Mouse (Mus musculus): ENCODE measurements around the gene Olfr1275. TPM values are rescaled to one million over a fixed set of nuclear protein-coding genes. Genes with fewer than 3 reads are reported as not detected.

The Olfr1275 gene
- not detected in 2 replicates for polyA plus RNA-seq (2015; fragmentation: Nextera tagmentation; extraction: Ambion mirVana)

DNA sequence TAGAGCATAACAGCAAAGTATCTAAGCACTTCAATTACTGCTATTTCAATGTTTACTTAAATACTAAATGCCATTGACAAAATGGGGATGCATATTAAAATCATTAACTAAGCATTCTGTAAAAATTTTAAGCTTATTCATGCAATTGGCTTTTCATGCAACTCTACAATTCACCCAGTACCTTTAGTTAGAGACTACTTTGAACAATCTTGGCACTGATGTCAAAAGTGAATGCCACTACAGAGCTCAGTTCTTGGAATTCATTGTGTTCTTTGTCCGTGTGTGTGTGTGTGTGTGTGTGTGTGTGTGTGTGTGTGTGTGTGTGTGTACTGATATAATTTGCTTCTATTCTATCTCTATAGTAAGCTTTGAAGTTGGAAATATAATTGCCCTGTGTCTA lies at the start of gene Olfr1275:
TSS of gene Olfr1275 (minus strand) at position 101 of the 400 bp plus-strand sequence.
- H3K4me3 ChIP-seq (replicated peaks): no peak within 1 kb of the TSS
- H3K9me3 ChIP-seq (replicated peaks): 0 out of 2 replicates have a peak, but pooled peaks cover 2% of the 10 kb centered on the region
- no peak within 1 kb of the TSS for H3K27ac ChIP-seq
- no peak within 1 kb of the TSS for H3K4me2 ChIP-seq
- 80% methylated on average over 1 of the region's 1 CpGs for WGBS (ENCODE audit: insufficient replicate concordance)
- no peak for DNase-seq
- no peak within 1 kb of the TSS for H3K9ac ChIP-seq
- no peak for ATAC-seq (ENCODE audit: low read depth)
- H3K27me3 ChIP-seq: no peaks in the 10 kb centered on the region
- H3K36me3 ChIP-seq: no peaks in the 10 kb centered on the region
- no peaks in the 10 kb centered on the region for H3K4me1 ChIP-seq (replicated peaks)

- Histone ChIP-seq H3K27ac (no peak within 1 kb of the TSS), H3K4me1 (replicated peaks) (no peaks in the 10 kb centered on the region), H3K36me3 (no peaks in the 10 kb centered on the region), H3K4me2 (no peak within 1 kb of the TSS), H3K9ac (no peak within 1 kb of the TSS), H3K27me3 (no peaks in the 10 kb centered on the region), H3K9me3 (replicated peaks) (no peaks in the 10 kb centered on the region), H3K4me3 (replicated peaks) (no peak within 1 kb of the TSS)
- WGBS (ENCODE audit: insufficient replicate concordance): 59% methylated on average over 2 of the region's 2 CpGs
- DNase-seq (no peak), ATAC-seq (ENCODE audit: low read depth) (no peak)
Measured at GRCm38 (mm10) chr2:111274006-111274405, 38.9 kb upstream of the Olfr1275 start, which contains the start of gene Olfr1277. Olfr1277 (minus strand) TSS chr2:111274106.

DNA sequence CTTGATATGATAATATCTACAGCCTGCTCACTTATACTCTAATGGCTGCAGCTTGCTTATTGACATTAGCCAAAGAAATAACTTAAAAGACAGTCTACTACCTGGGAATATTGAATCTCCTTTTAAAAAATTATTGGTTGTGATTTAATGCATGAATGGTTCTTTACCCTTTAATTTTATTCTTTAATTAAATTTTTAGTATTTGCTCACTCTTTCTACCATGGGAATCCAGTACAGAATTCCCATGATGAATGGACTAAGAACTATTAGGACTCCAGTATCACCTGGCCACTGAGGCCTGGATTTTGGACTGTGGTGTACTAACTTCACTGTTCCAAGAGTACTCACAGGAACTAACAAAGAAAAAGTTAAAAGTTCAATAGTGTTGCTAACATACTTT lies 19.1 kb upstream of the Olfr1275 start, which contains the start of gene Olfr1276:
TSS of gene Olfr1276 (plus strand) at position 301 of the 400 bp plus-strand sequence.
- H3K4me1 ChIP-seq (replicated peaks): no peaks in the 10 kb centered on the region
- H3K36me3 ChIP-seq: no peaks in the 10 kb centered on the region
- ATAC-seq (ENCODE audit: low read depth) (no peak), DNase-seq (no peak)
- no peak within 1 kb of the TSS for H3K9ac ChIP-seq
- no peaks in the 10 kb centered on the region for H3K27me3 ChIP-seq
- no peaks in the 10 kb centered on the region for H3K9me3 ChIP-seq (replicated peaks)
- no peak within 1 kb of the TSS for H3K4me2 ChIP-seq
- no peak within 1 kb of the TSS for H3K27ac ChIP-seq
- no peak within 1 kb of the TSS for H3K4me3 ChIP-seq (replicated peaks)

GRCm38 (mm10) chr2:111229502-111229901 lies 5.6 kb downstream of the Olfr1275 start, which contains the start of gene 4930430A15Rik:
4930430A15Rik (minus strand) TSS chr2:111229602.
- DNase-seq (no peak), ATAC-seq (ENCODE audit: low read depth) (no peak)
- no peaks in the 10 kb centered on the region for H3K4me1 ChIP-seq (replicated peaks)
- no peaks in the 10 kb centered on the region for H3K27me3 ChIP-seq
- no peaks in the 10 kb centered on the region for H3K36me3 ChIP-seq
- no peak within 1 kb of the TSS for H3K27ac ChIP-seq
- no peak within 1 kb of the TSS for H3K9ac ChIP-seq
- H3K9me3 ChIP-seq (replicated peaks): peaks cover 7% of the 10 kb centered on the region; the same call in 1 of the 2 replicates
- H3K4me3 ChIP-seq (replicated peaks): no peak within 1 kb of the TSS
- 67% methylated on average over 6 of the region's 6 CpGs for WGBS (ENCODE audit: insufficient replicate concordance)
- no peak within 1 kb of the TSS for H3K4me2 ChIP-seq

GRCm38 (mm10) chr2:111182068-111182467 lies 53.0 kb downstream of the Olfr1275 start:
- Histone ChIP-seq H3K4me1 (replicated peaks) (no peaks in the 10 kb centered on the region), H3K4me2 (no peak overlapping the region), H3K27me3 (no peaks in the 10 kb centered on the region), H3K27ac (no peak overlapping the region), H3K9ac (no peak overlapping the region), H3K9me3 (replicated peaks) (peaks cover 5% of the 10 kb centered on the region; the same call in 1 of the 2 replicates), H3K36me3 (no peaks in the 10 kb centered on the region), H3K4me3 (replicated peaks) (no peak overlapping the region)
- no peak for DNase-seq
- ATAC-seq (ENCODE audit: low read depth): no peak
- WGBS (ENCODE audit: insufficient replicate concordance): 77% methylated on average over 11 of the region's 11 CpGs

Other genes with a start within 250 kb of the Olfr1275 start
- not detected in 2 replicates for gene Gm13941, start 129.3 kb downstream of the Olfr1275 start, polyA plus RNA-seq (2015; fragmentation: Nextera tagmentation; extraction: Ambion mirVana)
- not detected in 2 replicates for gene Gm15130, start 82.3 kb downstream of the Olfr1275 start, polyA plus RNA-seq (2015; fragmentation: Nextera tagmentation; extraction: Ambion mirVana)
- gene 4930430A15Rik, start 5.7 kb downstream of the Olfr1275 start, polyA plus RNA-seq (2015; fragmentation: Nextera tagmentation; extraction: Ambion mirVana): not detected in 2 replicates
- not detected in 2 replicates for gene Olfr1276, start 19.2 kb upstream of the Olfr1275 start, polyA plus RNA-seq (2015; fragmentation: Nextera tagmentation; extraction: Ambion mirVana)
- gene Olfr1277, start 38.8 kb upstream of the Olfr1275 start, polyA plus RNA-seq (2015; fragmentation: Nextera tagmentation; extraction: Ambion mirVana): not detected in 2 replicates
- not detected in 2 replicates for gene Olfr1278, start 54.9 kb upstream of the Olfr1275 start, polyA plus RNA-seq (2015; fragmentation: Nextera tagmentation; extraction: Ambion mirVana)
- not detected in 2 replicates for gene Olfr1279, start 65.3 kb upstream of the Olfr1275 start, polyA plus RNA-seq (2015; fragmentation: Nextera tagmentation; extraction: Ambion mirVana)
- not detected in 2 replicates for gene Olfr1280, start 78.7 kb upstream of the Olfr1275 start, polyA plus RNA-seq (2015; fragmentation: Nextera tagmentation; extraction: Ambion mirVana)
- gene Olfr1281, start 91.2 kb upstream of the Olfr1275 start, polyA plus RNA-seq (2015; fragmentation: Nextera tagmentation; extraction: Ambion mirVana): not detected in 2 replicates
- not detected in 2 replicates for gene Olfr1282, start 100.8 kb upstream of the Olfr1275 start, polyA plus RNA-seq (2015; fragmentation: Nextera tagmentation; extraction: Ambion mirVana)
- not detected in 2 replicates for gene Olfr1283, start 131.5 kb upstream of the Olfr1275 start, polyA plus RNA-seq (2015; fragmentation: Nextera tagmentation; extraction: Ambion mirVana)
- gene Olfr1284, start 140.2 kb upstream of the Olfr1275 start, polyA plus RNA-seq (2015; fragmentation: Nextera tagmentation; extraction: Ambion mirVana): not detected in 2 replicates
- not detected in 2 replicates for gene Olfr1286, start 187.8 kb upstream of the Olfr1275 start, polyA plus RNA-seq (2015; fragmentation: Nextera tagmentation; extraction: Ambion mirVana)
- not detected in 2 replicates for gene Olfr1287, start 213.9 kb upstream of the Olfr1275 start, polyA plus RNA-seq (2015; fragmentation: Nextera tagmentation; extraction: Ambion mirVana)
- not detected in 2 replicates for gene Olfr1288, start 238.8 kb upstream of the Olfr1275 start, polyA plus RNA-seq (2015; fragmentation: Nextera tagmentation; extraction: Ambion mirVana)
- not detected in 2 replicates for gene Olfr1289, start 245.5 kb upstream of the Olfr1275 start, polyA plus RNA-seq (2015; fragmentation: Nextera tagmentation; extraction: Ambion mirVana)